Mouse (Mus musculus) regulatory T cell (primary cell): Measurements from ENCODE around the gene Fam196b.

Experiments
- in situ Hi-C: fragments of 300-600 bp; cut with MboI, MseI; formaldehyde crosslinking; loops from one replicate; pipeline ENCODE4 v1.15.1; 2025; ENCODE audit warnings: high pct_unique_total_duplicates

Gene Fam196b

DNA sequence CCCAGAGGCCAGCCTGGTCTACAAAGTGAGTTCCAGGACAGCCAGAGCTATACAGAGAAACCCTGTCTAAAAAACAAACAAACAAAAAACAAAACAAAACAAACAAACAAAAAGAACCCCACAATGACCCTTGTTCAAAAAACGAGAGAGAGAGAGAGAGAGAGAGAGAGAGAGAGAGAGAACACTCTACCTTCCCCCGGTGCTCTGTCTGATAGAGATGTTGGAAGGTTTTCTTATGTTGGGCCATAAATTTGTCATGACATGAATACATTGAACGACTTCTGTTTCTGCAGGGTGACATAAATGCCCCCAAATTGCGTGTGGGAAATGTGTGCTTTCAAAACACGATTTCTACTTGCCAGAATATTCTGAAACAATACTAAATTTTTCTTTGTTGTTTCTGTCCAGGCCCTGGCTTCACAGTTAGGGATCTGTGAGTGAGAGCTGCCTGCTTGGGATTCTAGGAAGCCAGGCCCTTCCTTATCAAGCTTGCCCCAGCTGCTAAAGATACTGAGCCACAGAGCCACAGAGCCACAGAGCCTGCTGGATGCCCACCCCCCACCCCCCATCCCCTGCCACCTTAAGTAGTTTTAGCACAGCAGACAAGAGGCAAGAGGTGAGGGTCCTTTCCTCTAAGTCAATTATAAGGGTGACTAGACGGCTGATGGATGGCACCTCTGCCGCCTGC lies 17.9 kb downstream of the Fam196b start:
- in situ Hi-C loops, result no loop called here

DNA sequence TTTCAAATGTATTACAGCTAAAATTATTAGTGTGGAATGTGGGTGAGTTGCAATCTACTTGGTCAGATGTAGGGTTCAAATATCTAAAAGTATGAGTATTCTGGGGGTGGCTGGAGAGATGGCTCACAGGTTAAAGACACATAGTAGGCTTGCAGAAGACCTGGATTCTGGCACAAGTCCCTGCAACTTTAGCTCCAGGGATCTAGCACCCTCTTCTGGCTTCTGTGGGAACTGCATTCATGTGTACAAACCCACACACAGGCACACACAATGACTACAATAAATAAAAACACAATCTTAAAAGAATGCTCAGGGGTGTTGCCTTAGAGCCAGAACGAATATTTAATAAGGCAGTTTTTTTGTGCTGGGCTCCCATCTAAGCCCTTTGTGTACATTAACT lies 23.3 kb downstream of the Fam196b start:
- in situ Hi-C loops, result no loop called here

DNA sequence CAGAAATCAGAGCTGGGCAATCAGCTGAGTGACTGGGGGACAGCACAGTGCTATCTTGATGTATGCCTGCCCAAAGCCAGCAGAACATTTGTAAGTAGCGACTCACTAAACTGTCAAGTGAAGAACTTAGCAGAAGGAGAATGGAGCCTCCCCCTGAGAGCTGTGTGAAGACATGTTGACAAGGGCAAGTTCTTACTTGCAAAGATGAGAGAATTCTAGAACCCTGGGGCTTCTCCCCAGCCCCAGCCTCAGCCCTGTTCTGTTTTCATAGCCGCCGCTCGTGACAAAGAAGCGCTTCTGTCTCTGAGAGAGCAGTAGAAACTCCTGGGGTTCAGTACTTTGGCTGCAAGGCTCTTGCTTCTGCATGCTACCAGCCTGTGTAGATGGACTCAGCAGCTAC lies 25.1 kb downstream of the Fam196b start:
- in situ Hi-C loops, result no loop called here

DNA sequence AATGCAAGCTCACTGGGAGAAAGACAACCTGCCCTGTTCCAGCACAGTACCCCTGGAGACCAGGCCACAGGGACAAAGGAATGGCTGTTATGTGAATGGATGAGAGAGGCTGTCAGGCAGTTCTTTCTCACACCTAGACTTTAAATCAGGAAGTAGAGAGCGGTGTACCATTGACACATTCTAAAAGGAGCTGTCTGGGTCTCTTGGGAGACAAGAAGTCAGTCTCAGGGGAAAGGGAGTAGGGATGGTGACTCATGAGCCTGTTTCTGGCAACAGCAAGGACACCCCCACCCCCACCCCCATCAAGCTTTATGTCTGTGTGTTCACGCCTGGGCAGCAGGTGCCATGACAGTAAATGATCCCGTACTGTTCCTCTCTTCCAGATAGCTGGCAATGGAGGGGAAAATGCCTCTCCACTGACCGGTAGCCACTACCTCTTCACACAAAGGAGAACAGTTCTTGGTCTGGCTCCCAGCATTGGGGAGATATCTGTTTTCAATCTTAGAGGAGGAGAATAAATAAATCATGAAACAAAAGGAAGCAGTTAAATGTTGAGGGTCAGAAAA lies 29.2 kb downstream of the Fam196b start:
- in situ Hi-C loops, result no loop called here

DNA sequence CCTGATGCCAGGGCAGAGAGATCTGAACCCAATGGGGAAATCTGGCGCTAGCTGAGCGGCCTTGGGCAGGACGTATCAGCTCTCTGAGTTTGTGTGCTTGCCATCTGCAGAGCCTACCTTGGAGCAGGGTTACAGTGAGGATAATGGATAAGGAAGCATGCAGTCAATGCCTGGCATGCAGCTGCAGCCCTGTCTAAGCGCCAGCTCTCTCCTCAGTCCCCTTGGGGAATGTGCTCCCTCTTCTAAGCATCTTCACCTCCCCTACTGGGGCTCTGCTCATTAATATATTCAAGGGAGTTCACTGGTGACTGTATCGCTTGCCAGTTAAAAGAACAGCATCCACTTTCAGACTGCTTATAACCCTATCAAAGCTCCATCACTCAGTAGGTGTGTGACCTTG lies 29.7 kb downstream of the Fam196b start:
- in situ Hi-C loops, result no loop called here

DNA sequence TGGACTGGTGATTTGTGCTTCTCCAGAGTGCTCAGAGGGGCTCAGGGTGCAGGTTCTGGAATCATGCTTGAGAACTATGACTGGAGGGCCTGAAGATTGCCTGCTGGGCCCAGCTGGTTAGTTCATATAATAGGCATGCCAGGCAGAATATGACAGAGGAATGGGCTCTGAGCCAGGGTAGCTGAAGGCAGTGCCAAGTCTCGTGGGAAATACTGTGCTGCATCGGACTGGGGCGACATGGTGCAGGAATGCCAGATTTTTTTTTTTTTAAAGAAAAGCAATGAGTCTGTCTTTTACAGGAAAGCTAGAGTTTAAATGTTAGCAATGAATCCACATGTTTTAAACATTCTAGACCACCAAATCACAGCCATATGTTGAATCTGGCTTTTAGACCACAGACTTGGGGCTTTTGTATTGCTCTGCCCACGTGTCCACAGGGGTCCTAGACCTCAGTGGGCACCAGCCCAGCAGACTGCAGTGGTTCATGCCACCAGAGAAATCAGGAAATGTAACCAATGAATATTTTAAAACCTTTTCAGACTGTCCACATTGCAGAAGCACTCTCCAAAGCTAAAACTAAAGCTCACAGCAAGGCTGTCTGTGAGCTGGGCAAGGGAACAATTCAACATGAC lies 33.8 kb downstream of the Fam196b start:
- in situ Hi-C loops, result no loop called here

DNA sequence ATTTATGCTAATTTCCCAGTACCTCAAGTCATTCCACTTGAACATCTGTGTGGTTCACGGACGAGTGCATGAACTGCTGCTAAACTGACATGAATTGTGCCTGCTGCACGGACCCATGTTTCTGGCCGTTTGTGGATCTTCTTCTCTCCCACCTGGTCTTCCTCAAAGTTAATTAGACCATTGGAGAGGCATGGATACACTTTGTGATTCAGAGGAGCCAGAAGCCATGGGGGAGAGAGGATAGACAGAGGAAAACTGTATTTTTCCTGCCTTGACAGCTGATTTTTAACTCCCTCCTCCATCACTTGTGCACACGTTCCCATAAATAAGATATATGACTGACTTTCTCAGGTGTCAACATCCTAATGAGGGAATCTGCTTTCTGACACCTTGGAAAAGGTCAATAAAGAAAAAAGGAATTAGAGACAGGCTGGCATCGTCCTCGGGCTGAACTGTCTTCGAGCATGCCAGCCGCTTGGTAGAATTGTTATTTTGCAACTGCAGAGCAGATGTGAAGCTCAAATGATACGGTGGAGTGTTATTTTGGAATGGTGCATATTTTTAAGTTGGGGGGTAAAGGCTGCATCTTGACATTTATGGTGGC lies 34.9 kb downstream of the Fam196b start:
- in situ Hi-C loops, result no loop called here

DNA sequence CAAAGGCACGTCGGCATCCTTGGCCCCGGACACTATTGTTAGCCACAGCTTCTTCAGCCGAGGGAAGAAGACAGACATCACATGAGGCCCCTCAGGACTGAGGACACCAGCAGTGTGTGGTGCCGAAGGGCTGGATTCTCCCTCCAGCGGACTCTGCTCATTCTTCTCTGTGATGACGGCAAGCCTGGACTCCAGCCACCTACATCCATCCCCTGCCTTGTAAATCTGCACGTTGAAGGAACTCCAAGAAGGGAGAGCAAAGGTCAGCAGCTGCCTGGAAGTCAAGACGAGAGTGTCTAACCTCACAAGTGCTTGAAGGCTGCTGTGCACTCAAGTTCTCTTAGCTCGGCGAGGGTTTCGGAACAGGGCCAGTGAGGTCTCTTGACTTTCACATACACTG lies 40.8 kb downstream of the Fam196b start:
- in situ Hi-C loops, result no loop called here

DNA sequence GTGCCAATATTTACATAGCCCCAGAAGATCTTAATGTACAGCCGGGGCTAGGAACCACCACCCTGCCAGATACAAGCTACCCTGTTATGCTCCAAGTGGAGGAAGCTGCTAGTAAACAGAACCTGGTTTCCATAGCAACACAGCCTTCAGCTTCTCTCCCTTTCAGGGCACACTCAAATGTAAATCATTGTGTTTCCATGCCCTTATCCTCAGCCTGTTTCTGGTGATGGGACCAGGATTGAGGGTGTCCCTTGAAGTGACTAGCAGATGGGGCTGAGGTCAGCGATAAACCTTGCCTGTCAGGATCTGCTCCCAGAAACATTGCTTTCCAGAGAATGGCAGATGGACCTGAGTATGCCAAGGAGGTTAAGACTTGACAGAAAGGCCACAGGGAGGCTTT lies 41.5 kb downstream of the Fam196b start:
- in situ Hi-C loops, result no loop called here

DNA sequence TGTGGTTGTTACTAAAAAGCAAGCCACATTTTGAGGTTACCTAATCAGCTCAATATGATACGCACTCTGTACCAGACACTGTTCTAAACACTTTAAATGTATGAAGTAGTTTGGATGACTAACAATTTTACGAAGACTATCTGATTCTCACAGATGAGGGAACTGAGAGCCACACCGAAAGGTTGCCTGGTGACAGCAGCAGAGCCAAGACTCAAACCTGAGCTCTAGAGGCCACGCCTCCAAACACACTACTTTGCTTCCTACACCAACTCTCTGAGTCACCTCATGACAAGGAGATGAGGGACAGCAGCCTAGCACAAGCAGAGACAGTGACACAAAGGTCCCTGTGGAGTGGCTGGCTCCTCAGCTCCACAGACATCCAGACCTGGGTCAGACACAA lies 57.6 kb downstream of the Fam196b start:
- in situ Hi-C loops, result no loop called here

DNA sequence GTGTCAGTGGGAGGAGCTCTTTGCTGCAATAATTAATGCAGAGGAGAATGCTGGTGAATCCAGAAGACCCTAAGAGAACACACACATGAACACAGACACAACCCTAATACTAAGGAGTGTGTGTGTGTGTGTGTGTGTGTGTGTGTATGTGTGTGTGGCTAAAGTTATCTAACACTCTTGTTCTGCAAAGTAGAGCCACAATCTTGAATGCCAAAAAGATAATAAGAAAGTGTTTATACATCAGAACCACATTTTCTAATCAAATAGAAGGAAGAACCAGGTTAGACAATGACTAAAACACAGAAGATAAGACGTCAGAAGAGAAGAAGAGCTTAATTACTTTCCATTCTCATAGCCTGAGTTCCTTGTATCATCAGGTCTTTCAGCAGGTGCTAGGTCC lies 60.9 kb downstream of the Fam196b start:
- in situ Hi-C loops, result no loop called here

DNA sequence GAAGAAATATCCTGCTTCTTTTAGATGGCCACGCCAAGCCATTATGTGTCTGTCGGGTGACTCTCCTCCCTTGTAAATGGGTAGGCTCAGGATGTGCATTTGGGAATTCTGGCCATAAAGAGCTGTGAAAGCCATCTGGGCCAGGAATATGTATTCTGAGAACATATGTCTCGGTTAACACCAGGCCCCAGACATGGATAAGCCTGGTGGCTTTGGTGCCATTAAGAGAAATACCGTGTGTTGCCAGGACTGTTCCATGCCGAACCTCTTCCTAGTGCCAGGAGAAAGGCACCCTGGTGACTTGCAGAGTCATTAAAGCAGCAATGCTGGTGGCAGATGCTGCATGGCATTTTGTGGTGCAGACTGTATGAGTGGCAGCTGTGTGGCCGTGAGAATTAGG lies 63.0 kb downstream of the Fam196b start:
- in situ Hi-C loops, result no loop called here

DNA sequence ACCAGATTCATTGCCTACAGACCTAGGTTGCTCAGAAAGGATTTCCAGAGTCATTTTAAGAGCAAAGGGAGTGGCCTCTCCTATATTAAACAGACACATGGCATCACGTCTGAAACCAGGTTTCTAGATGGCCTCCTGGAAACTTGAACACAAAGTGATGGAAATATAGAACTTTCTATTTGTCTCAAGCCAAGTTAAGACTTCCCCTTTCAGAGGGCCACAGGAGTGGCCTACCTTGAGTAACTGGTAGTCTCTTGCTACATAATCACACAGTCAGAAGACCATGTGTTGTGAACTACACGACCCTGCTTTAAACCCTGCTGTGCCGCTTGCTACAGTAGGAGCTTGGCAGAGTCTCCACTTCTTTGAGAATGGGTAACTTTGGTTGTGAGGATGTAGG lies 68.9 kb downstream of the Fam196b start:
- in situ Hi-C loops, result no loop called here

DNA sequence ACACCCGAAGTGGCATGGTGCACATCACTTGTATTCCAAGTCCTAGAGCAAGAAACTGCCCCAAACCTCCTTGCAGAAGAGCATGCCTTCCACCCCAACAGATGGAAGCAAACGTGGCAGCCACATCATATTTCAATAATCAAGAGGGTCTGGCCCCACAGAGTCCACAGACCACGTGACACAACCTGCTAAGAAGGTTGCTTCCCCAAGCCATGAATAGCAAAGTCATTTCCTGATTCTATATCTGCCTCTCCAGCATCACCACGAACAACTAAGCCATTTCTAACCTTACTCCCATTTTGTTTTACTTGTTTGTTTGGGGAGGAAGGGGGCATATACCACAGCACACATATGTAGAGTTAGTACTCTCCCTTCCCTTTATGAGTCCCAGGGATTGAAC lies 69.6 kb downstream of the Fam196b start:
- in situ Hi-C loops, result no loop called here

DNA sequence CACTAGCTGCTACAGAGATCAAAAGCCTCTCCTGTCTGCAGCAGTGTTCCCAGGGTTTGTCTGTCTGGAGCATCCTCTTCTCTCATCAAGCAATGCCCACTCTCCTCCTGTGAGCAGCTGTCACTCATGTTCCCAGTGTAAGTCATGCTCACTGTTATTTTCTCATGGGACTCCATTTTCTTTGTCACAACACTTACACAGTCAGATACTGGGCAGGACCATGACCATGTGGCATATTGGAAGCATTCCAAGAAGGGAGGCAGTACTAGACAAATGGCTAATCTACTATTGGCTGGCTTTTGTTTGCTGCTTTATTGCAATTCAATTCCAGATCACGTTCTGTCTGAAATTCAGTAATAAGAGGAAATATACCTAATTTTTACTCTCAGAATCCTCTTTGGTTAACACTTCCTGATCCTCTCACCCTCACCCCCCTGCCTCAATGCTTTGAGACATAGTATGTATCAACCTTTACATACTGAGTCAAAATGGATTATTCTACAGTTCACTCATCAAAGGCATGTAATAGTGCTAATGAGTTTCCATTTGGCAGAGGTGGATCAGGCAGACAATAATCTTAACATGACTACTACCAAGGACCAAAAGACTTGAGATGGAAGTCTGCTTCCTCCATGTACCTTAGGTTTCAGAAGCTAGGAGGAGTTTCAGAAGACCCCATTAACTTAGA lies 70.5 kb downstream of the Fam196b start:
- in situ Hi-C loops, result no loop called here

DNA sequence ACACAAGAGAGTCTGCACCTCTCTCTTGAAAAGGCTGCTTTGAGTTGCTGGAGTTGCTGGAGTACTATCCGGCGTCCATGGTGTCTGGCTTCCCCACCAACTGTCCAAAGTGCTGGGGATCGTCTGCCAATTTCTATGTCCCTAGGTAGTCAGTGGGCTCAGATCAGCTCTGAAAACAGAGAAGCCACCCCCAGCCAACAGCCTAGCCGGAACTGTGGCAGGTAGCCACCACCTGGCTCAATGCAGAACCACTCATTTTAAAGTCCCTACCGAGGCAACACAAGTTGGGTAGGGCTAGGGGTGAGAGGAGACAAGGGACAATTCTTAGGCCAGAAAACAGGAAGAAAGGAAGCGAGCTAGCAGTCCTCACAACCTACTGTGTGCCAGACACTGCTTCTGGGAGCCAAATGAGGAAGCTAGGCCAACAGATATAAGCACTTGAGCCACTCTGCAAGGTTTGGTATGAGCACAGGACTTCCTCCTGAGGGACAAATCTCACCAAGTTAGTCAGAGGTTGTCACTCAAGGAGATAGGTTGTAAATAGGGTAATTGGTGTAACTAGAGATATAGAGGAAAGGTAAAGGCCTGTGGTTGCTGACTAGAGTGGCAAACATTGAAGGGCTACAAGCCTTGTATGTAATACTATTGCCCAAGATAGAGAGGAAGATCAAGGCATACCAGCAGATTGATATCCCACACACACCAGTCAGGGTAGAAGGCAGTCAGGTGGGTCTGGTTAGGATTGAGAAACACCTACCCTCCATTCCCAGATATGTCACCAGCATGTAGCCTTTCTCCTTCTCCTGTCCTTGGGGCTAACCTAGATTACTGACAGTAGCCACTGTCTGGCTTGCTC lies 74.9 kb downstream of the Fam196b start:
- in situ Hi-C loops, result no loop called here

DNA sequence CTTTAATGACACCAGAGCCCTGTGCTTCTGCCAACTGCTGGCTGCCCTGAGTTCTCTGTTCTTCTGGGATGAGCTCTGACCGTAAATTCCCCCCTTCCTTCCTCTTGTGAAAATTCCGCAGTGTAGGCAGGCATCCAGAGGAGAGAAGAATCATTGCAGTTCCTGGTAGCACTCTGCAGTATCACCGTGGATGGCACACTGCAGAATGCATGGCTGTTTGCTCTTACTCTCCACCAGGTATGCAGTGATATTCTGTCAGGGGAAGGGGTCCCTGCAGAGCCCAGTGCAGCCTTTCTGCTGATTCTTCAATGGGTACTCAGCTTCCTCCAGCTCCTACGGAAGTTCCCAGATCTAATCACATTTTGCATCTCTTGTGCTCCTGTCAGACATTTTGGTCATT lies 77.5 kb downstream of the Fam196b start:
- in situ Hi-C loops, result no loop called here

DNA sequence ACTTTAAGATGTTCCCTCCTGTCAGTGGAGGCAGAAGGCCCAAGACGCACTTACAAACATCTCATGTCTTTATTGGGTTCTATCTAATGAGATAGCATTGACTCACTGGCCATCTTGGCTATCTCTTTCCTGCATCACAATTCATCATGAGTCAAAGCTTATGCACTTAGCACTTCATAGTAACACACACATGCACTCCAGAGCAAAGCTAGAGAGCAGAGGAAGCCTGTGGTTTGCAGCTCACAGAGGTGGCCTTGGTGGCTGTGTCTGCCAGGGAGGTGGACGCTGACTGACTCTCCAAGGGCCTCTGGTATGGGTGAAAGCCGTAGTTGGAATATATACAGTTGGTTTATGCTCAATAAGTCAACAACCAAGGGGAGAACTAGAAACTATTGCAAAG lies 81.2 kb downstream of the Fam196b start:
- in situ Hi-C loops, result no loop called here

DNA sequence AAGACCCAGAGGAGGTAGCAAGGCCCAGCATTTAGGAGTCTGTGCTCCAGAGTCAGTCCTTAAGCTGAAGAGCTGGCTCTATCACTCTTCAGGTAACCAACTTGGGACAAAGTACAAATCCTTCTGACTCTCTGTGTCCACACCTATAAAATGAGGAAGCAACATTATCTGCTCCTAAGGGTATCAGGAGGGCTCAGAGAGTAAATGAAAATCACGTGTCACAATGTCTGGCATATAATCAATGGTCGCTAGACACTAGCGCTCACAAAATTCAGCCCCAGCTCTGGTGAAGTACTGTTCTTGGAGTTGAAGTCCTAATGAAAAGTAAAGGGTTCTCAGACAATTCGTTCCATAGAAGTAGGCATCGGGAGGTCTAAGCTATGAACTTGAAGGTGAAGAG lies 83.0 kb downstream of the Fam196b start:
- in situ Hi-C loops, result no loop called here

DNA sequence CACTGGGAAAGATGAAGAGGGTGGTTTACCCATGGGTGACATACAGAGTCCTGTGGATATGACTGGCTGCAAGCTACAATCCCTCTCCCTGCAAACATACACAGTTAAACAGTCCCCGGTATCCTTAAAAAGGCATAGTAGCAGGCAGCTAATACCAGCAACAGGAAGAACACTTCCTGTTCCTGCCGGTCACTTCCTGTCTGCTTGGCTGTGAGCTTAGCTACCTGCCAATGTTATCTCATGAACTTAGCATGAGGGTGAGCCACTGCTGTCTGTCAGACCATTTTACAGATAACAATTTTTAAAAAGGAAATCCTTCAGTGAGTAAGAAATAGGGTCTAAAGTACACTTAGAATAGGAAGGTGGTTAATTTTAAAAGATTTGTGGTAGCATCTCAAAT lies 83.9 kb downstream of the Fam196b start:
- in situ Hi-C loops, result no loop called here

DNA sequence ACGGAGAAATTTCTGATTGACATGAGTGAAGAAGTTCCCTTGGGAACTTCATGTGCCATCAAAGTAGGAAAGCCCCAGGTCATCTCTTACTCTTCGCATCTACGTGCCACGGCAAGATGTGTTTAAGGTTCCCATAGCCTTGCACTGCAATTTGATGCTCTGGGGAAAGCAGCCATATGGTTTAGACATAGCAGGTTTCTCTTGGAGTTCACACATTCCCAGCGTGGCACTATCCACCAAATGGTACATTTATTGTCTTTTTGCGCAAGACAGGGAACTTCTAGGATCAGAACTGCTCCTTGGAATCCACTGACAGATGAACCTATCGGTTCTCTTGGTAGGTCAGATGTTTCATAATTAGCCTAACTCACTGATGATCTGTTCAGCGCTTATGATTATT lies 86.7 kb downstream of the Fam196b start:
- in situ Hi-C loops, result no loop called here

DNA sequence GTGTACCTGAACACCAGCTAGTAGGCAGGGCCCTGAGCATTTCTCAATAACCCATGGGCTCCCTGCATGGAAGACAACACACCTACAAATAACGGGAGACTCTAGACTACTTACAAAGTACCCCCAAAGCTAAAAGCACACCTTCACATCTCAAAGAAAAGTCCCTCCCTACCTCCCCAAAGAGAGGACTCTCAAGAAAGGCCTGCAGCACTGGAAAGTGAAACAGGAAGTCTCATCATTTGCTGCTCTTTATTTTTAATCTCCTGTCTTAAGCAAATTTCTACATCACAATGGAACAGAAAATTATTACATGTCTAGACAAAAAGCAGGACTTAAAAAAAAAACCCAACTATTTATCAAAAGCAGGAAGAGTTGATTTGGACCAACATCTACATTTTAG lies 90.7 kb downstream of the Fam196b start:
- in situ Hi-C loops, result no loop called here
